In the genomic region with DNA sequence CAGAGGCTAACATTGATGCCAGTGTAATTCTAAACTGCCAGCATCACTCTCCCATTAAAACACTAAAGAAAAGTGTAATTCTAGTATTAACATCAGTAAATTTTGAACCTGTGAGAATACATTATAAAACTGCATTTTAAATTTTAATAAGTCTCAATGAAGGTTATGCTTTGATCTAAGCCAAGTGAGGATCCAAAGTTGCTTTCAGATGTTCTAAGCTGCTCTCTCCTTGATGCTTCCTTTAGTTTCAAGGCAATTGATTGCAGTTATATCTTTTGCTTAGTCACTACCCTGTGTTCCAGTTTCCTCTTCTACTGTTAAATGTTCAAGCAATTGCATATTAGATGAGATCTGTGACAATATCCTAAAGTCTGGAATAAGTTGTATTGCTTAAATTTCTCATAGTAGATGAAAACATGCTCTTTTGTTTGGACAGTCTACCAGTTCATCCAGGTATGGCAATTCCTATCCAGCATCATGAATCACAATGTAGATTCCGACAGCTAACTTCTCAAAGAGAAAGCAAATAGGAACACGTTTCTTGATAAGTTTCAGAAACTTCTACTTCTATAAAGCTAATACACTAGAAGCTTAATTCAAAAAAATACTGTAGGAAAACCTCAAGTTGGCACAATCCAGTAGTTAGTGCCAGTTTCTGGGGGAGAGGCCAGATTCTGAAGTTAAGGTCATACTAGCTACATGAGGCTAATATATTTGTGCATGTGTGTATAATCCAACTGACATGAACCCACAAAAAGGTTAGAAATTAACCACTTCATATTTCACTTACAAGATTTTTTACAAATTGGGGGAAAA, we compare ENCODE assay signal across 8 mouse cellular contexts. TPM values are rescaled to one million over a fixed set of nuclear protein-coding genes. Genes with fewer than 3 reads are reported as not detected.
DNase-seq lines count a peak whose midpoint lies in the region; ATAC-seq and TF ChIP-seq lines count a peak whose summit lies in the region.

No protein-coding gene starts in this region.

- peak overlapping the region; percentile 77 for H3K9ac ChIP-seq in neural tube, embryonic 11.5 days (ENCODE audit: low read length)
- peak overlapping the region; percentile 77 for H3K9ac ChIP-seq in embryonic facial prominence, embryonic 11.5 days (replicated peaks; ENCODE audit: low read length)
- H3K9ac ChIP-seq in intestine, postnatal 0 days (ENCODE audit: low read depth, low read length) = peak overlapping the region; percentile 41
- peak overlapping the region; percentile 41; the same call in 1 of the 2 replicates for H3K9ac ChIP-seq in stomach, embryonic 15.5 days

- TF ChIP-seq CTCF in intestine, postnatal 0 days (IDR thresholded peaks at IDR 0.05; ENCODE audit: low read depth) = no peak

- no peaks in the 10 kb centered on the region for H3K27me3 ChIP-seq in neural tube, embryonic 11.5 days (ENCODE audit: control insufficient read depth, insufficient read depth, low read length)
- no peaks in the 10 kb centered on the region for H3K27me3 ChIP-seq in embryonic facial prominence, embryonic 11.5 days (ENCODE audit: control insufficient read depth, insufficient read depth, low read length)
- no peaks in the 10 kb centered on the region for H3K27me3 ChIP-seq in intestine, postnatal 0 days (replicated peaks; ENCODE audit: control insufficient read depth, insufficient read depth, low read length)
- no peaks in the 10 kb centered on the region for H3K27me3 ChIP-seq in stomach, embryonic 15.5 days (replicated peaks)

- 39% methylated on average over 2 of the region's 2 CpGs for WGBS in neural tube, embryonic 11.5 days
- 41% methylated on average over 2 of the region's 2 CpGs for WGBS in embryonic facial prominence, embryonic 11.5 days
- 25% methylated on average over 2 of the region's 2 CpGs for WGBS in intestine, postnatal 0 days
- 19% methylated on average over 2 of the region's 2 CpGs for WGBS in stomach, embryonic 15.5 days

- peak overlapping the region; percentile 64 for H3K4me2 ChIP-seq in neural tube, embryonic 11.5 days (ENCODE audit: low read depth)
- peak overlapping the region; percentile 71 for H3K4me2 ChIP-seq in embryonic facial prominence, embryonic 11.5 days (ENCODE audit: low read depth, low read length)
- peak overlapping the region; percentile 69 for H3K4me2 ChIP-seq in intestine, postnatal 0 days (replicated peaks; ENCODE audit: low read depth)
- H3K4me2 ChIP-seq in stomach, embryonic 15.5 days = peak overlapping the region; percentile 61

- no peaks in the 10 kb centered on the region for H3K36me3 ChIP-seq in neural tube, embryonic 11.5 days (ENCODE audit: control insufficient read depth, insufficient read depth, low read length)
- H3K36me3 ChIP-seq in embryonic facial prominence, embryonic 11.5 days (replicated peaks; ENCODE audit: control insufficient read depth, insufficient read depth, low read depth, low read length) = no peaks in the 10 kb centered on the region
- no peaks in the 10 kb centered on the region for H3K36me3 ChIP-seq in intestine, postnatal 0 days (ENCODE audit: control insufficient read depth, insufficient read depth)
- H3K36me3 ChIP-seq in stomach, embryonic 15.5 days = no peaks in the 10 kb centered on the region

- peak overlapping the region; percentile 93 for H3K27ac ChIP-seq in neural tube, embryonic 11.5 days (ENCODE audit: low read depth, low read length)
- H3K27ac ChIP-seq in embryonic facial prominence, embryonic 11.5 days (replicated peaks; ENCODE audit: low read depth, low read length) = peak overlapping the region; percentile 95
- 0 out of 2 replicates have a peak overlapping the region, but pooled peaks have one; percentile 65 for H3K27ac ChIP-seq in intestine, postnatal 0 days (ENCODE audit: low read depth, low read length)
- peak overlapping the region; percentile 94 for H3K27ac ChIP-seq in stomach, embryonic 15.5 days

- no peak for ATAC-seq in neural tube, embryonic 11.5 days (ENCODE audit: insufficient read depth, low FRiP score, low TSS enrichment)
- ATAC-seq in embryonic facial prominence, embryonic 11.5 days (replicated peaks; ENCODE audit: insufficient number of reproducible peaks, low FRiP score, low TSS enrichment, low read depth) = no peak
- ATAC-seq in intestine, postnatal 0 days = no peak
- ATAC-seq in stomach, embryonic 15.5 days (ENCODE audit: insufficient read depth, low FRiP score, low read depth) = no peak

- H3K4me1 ChIP-seq in neural tube, embryonic 11.5 days (ENCODE audit: control insufficient read depth, insufficient read depth, low read length) = peaks cover 9% of the 10 kb centered on the region
- H3K4me1 ChIP-seq in embryonic facial prominence, embryonic 11.5 days (ENCODE audit: control insufficient read depth, insufficient read depth, low read length) = no peaks in the 10 kb centered on the region
- peaks cover 9% of the 10 kb centered on the region; the same call in 1 of the 2 replicates for H3K4me1 ChIP-seq in intestine, postnatal 0 days (replicated peaks; ENCODE audit: control insufficient read depth, insufficient read depth, low read length)
- H3K4me1 ChIP-seq in stomach, embryonic 15.5 days = peaks cover 7% of the 10 kb centered on the region; the same call in 1 of the 2 replicates

- peak; percentile 16 for DNase-seq in neural tube, embryonic 11.5 days (ENCODE audit: low spot score)
- DNase-seq in neural tube, embryonic 10.5 days (ENCODE audit: extremely low spot score, low spot score) = no peak
- DNase-seq in embryonic facial prominence, embryonic 11.5 days (ENCODE audit: low spot score) = peak; percentile 68
- DNase-seq in testis, postnatal 10 days (ENCODE audit: low spot score) = no peak
- no peak for DNase-seq in cerebellum, adult 9-10 months
- no peak for DNase-seq in gastrocnemius, adult 8-10 months (ENCODE audit: low spot score in 2 of 2)

- H3K9me3 ChIP-seq in neural tube, embryonic 11.5 days (ENCODE audit: control insufficient read depth, low read length) = no peaks in the 10 kb centered on the region
- no peaks in the 10 kb centered on the region for H3K9me3 ChIP-seq in embryonic facial prominence, embryonic 11.5 days (replicated peaks; ENCODE audit: control insufficient read depth, low read length)
- H3K9me3 ChIP-seq in intestine, postnatal 0 days (ENCODE audit: control insufficient read depth) = no peaks in the 10 kb centered on the region
- H3K9me3 ChIP-seq in stomach, embryonic 15.5 days = no peaks in the 10 kb centered on the region

- peak overlapping the region; percentile 45 for H3K4me3 ChIP-seq in neural tube, embryonic 11.5 days (ENCODE audit: low read depth, low read length)
- peak overlapping the region; percentile 46 for H3K4me3 ChIP-seq in embryonic facial prominence, embryonic 11.5 days (ENCODE audit: low read depth, low read length)
- peak overlapping the region; percentile 35 for H3K4me3 ChIP-seq in intestine, postnatal 0 days (ENCODE audit: low read depth, low read length)
- H3K4me3 ChIP-seq in stomach, embryonic 15.5 days (replicated peaks) = peak overlapping the region; percentile 47

RNA-seq across cellular contexts. Expression of a gene that starts 1.2 kb away (rescaled TPM):
- 6.9 and 10.2 TPM in 2 replicates for polyA plus RNA-seq in neural tube, embryonic 11.5 days (2014; fragmentation: Nextera tagmentation; extraction: Ambion mirVana)
- polyA plus RNA-seq in embryonic facial prominence, embryonic 11.5 days (2014; fragmentation: Nextera tagmentation; extraction: Ambion mirVana) = 8.4 and 8.6 TPM in 2 replicates
- polyA plus RNA-seq in intestine, postnatal 0 days (2015; fragmentation: Nextera tagmentation; extraction: Ambion mirVana) = 3.1 and 4.4 TPM in 2 replicates
- 11.7 and 17.0 TPM in 2 replicates for polyA plus RNA-seq in stomach, embryonic 15.5 days (2015; fragmentation: Nextera tagmentation; extraction: Ambion mirVana)
- 1 to 10 TPM; 5.2 to 8.5 (median 7.2) TPM for total RNA-seq in gastrocnemius, adult 8-10 months (2022)

RNA-seq across cellular contexts. Expression of a gene that starts 1.4 kb away (rescaled TPM):
- polyA plus RNA-seq in neural tube, embryonic 11.5 days (2014; fragmentation: Nextera tagmentation; extraction: Ambion mirVana) = 61.5 and 64.3 TPM in 2 replicates
- 78.4 and 99.4 TPM in 2 replicates for polyA plus RNA-seq in embryonic facial prominence, embryonic 11.5 days (2014; fragmentation: Nextera tagmentation; extraction: Ambion mirVana)
- polyA plus RNA-seq in intestine, postnatal 0 days (2015; fragmentation: Nextera tagmentation; extraction: Ambion mirVana) = 17.7 and 24.0 TPM in 2 replicates
- polyA plus RNA-seq in stomach, embryonic 15.5 days (2015; fragmentation: Nextera tagmentation; extraction: Ambion mirVana) = 95.8 and 121 TPM in 2 replicates
- 1 to 10 TPM in 2 of 4 experiments, under 1 TPM in 2; 0.54 to 1.1 (median 0.88) TPM for total RNA-seq in gastrocnemius, adult 8-10 months (2022)

RNA-seq across cellular contexts. Expression of a gene that starts 1.6 kb away (rescaled TPM):
- polyA plus RNA-seq in neural tube, embryonic 11.5 days (2014; fragmentation: Nextera tagmentation; extraction: Ambion mirVana) = 3.4 and 4.1 TPM in 2 replicates
- 4.1 and 4.9 TPM in 2 replicates for polyA plus RNA-seq in embryonic facial prominence, embryonic 11.5 days (2014; fragmentation: Nextera tagmentation; extraction: Ambion mirVana)
- 0.64 and 1.3 TPM in 2 replicates for polyA plus RNA-seq in intestine, postnatal 0 days (2015; fragmentation: Nextera tagmentation; extraction: Ambion mirVana)
- 3.5 and 3.8 TPM in 2 replicates for polyA plus RNA-seq in stomach, embryonic 15.5 days (2015; fragmentation: Nextera tagmentation; extraction: Ambion mirVana)
- 1 to 10 TPM; 2.0 to 6.7 (median 5.1) TPM for total RNA-seq in gastrocnemius, adult 8-10 months (2022)

RNA-seq across cellular contexts. Expression of a gene that starts 1.8 kb away (rescaled TPM):
- polyA plus RNA-seq in neural tube, embryonic 11.5 days (2014; fragmentation: Nextera tagmentation; extraction: Ambion mirVana) = 0.90 and 4.0 TPM in 2 replicates
- 2.1 and 3.8 TPM in 2 replicates for polyA plus RNA-seq in embryonic facial prominence, embryonic 11.5 days (2014; fragmentation: Nextera tagmentation; extraction: Ambion mirVana)
- polyA plus RNA-seq in intestine, postnatal 0 days (2015; fragmentation: Nextera tagmentation; extraction: Ambion mirVana) = 0.97 and 1.3 TPM in 2 replicates
- 2.4 and 3.4 TPM in 2 replicates for polyA plus RNA-seq in stomach, embryonic 15.5 days (2015; fragmentation: Nextera tagmentation; extraction: Ambion mirVana)
- 1 to 10 TPM in 1 of 4 experiments, not detected in 3; 2.2 TPM for total RNA-seq in gastrocnemius, adult 8-10 months (2022)

RNA-seq across cellular contexts. Expression of a gene that starts 3.1 kb away (rescaled TPM):
- 8.1 and 10.4 TPM in 2 replicates for polyA plus RNA-seq in neural tube, embryonic 11.5 days (2014; fragmentation: Nextera tagmentation; extraction: Ambion mirVana)
- 10.2 and 11.3 TPM in 2 replicates for polyA plus RNA-seq in embryonic facial prominence, embryonic 11.5 days (2014; fragmentation: Nextera tagmentation; extraction: Ambion mirVana)
- polyA plus RNA-seq in intestine, postnatal 0 days (2015; fragmentation: Nextera tagmentation; extraction: Ambion mirVana) = 1.6 and 2.3 TPM in 2 replicates
- 5.7 and 7.9 TPM in 2 replicates for polyA plus RNA-seq in stomach, embryonic 15.5 days (2015; fragmentation: Nextera tagmentation; extraction: Ambion mirVana)
- 1 to 10 TPM; 2.5 to 4.0 (median 3.2) TPM for total RNA-seq in gastrocnemius, adult 8-10 months (2022)

Comparison
In these comparisons a context has a peak if more than half of its experiments do, and no peak if none do; other contexts are left out.
1. DNase-seq: peak in neural tube, embryonic 11.5 days (single experiment) and embryonic facial prominence, embryonic 11.5 days (single experiment); none in neural tube, embryonic 10.5 days (single experiment), testis, postnatal 10 days (single experiment), cerebellum, adult 9-10 months (single experiment) and gastrocnemius, adult 8-10 months (0 of 2).
2. Peak in every context shown above with its lines, with median percentiles within 50 percentile points of each other: H3K27ac ChIP-seq, H3K4me2 ChIP-seq, H3K4me3 ChIP-seq and H3K9ac ChIP-seq.